Mouse (Mus musculus): ENCODE data around the gene Olfr1346.

- peak; percentile 62 for TF ChIP-seq CTCF (IDR thresholded peaks at IDR 0.05; ENCODE audit: low read depth)
- TF ChIP-seq EP300 (IDR thresholded peaks at IDR 0.05; ENCODE audit: low read depth): no peak
These were observed 59.2 kb downstream of the Olfr1346 start for GRCm38 (mm10) chr7:6526141-6526540.

Data from liver, postnatal 0 days (tissue).